Mouse (Mus musculus) C2C12 (cell line): ENCODE data around the gene Plekhg5. TPM values are rescaled to one million over a fixed set of nuclear protein-coding genes. Genes with fewer than 3 reads are reported as not detected.

Source experiments
- H3K27me3 ChIP-seq: one replicate; pipeline ENCODE4 v1.6.1; 2011; ENCODE audit not compliant: control insufficient read depth, insufficient read depth, insufficient read length
- H3K36me3 ChIP-seq: one replicate; pipeline ENCODE4 v1.6.1; 2011; ENCODE audit not compliant: control insufficient read depth, insufficient read depth
- H3K4me3 ChIP-seq: one replicate; pipeline ENCODE4 v1.5.1; 2011; ENCODE audit warnings: mild to moderate bottlenecking, control low read depth; ENCODE audit not compliant: poor library complexity, insufficient read depth, severe bottlenecking
- H3K79me2 ChIP-seq: one replicate; pipeline ENCODE4 v1.6.1; 2011; ENCODE audit not compliant: control insufficient read depth, insufficient read depth
- H3K79me3 ChIP-seq: one replicate; pipeline ENCODE4 v1.6.1; 2011; ENCODE audit warnings: low read depth, control low read depth
- H3ac ChIP-seq: one replicate; pipeline ENCODE3; 2011; ENCODE audit warnings: low read depth; ENCODE audit not compliant: control insufficient read depth, insufficient read length
- CEBPB ChIP-seq: IDR thresholded peaks from one replicate; pipeline ENCODE4 v1.6.1; 2011; ENCODE audit warnings: low read depth, mild to moderate bottlenecking, control low read depth, moderate library complexity
- CTCF ChIP-seq: IDR thresholded peaks from one replicate; pipeline ENCODE4 v1.5.1; 2011; ENCODE audit not compliant: control insufficient read depth, insufficient read depth, insufficient read length
- FOSL1 ChIP-seq: IDR thresholded peaks from one replicate; pipeline ENCODE4 v1.8.0; 2011; ENCODE audit warnings: mild to moderate bottlenecking, low read length; ENCODE audit not compliant: poor library complexity, insufficient read depth, severe bottlenecking
- MAX ChIP-seq: IDR thresholded peaks from one replicate; pipeline ENCODE4 v1.6.1; 2011; ENCODE audit warnings: mild to moderate bottlenecking, control low read depth
- MYOD1 ChIP-seq: IDR thresholded peaks from one replicate; pipeline ENCODE4 v1.6.1; 2011; ENCODE audit warnings: low read depth; ENCODE audit not compliant: control insufficient read depth, insufficient read length
- MYOG ChIP-seq: IDR thresholded peaks from one replicate; pipeline ENCODE4 v1.6.1; 2011; ENCODE audit not compliant: control insufficient read depth, insufficient read length; ENCODE audit errors: extremely low read depth
- USF1 ChIP-seq: IDR thresholded peaks from one replicate; pipeline ENCODE4 v1.6.1; 2011; ENCODE audit warnings: low read depth, mild to moderate bottlenecking, control low read depth, moderate library complexity
- polyA plus RNA-seq: library from polyadenylated mRNA; unstranded; fragments of >200 nt; fragmentation: generic; extraction: Trizol; gene quantifications from one replicate; pipeline ENCODE4 v1.2.1, GENCODE M21; 2012; ENCODE audit warnings: missing spikeins

The Plekhg5 gene
- polyA plus RNA-seq, 1 experiment, result 17.5 TPM

DNA sequence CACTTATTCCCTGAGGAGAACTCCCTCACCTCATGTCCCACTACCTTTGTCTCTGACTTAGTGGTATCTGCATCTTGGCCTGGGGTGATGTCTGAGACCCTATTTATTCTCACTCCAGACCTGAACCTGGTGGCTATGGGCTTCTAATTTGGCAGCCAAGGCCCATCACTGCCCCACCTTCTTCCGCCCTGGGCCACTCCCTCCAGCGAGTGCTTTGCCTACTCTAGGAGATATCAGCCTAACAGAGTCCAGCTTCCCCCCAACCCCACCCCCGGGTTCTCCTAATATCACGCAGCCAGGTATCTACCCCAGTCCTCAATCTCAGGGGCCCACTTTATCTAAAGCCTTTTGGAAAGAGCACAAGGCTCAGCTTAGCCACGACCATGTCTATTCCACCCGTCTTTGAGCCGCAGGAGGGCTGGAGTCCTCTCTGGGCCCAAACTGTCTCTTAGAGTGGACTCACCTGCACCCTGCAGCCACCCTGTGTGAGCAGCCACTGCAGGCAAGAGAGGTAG is 79.2 kb downstream of the Plekhg5 start:
- H3K36me3 ChIP-seq, result no peaks in the 10 kb centered on the region
- H3K27me3 ChIP-seq, result peaks cover 49% of the 10 kb centered on the region
- no peaks in the 10 kb centered on the region for H3K79me3 ChIP-seq
- no peak overlapping the region for H3ac ChIP-seq
- H3K79me2 ChIP-seq, result no peaks in the 10 kb centered on the region
- TF ChIP-seq MYOD1, result no peak
- TF ChIP-seq MYOG, result no peak
- no peak for TF ChIP-seq USF1
- TF ChIP-seq MAX, result no peak
- TF ChIP-seq CTCF, result no peak
- no peak for TF ChIP-seq CEBPB
- H3K4me3 ChIP-seq, result no peak overlapping the region

DNA sequence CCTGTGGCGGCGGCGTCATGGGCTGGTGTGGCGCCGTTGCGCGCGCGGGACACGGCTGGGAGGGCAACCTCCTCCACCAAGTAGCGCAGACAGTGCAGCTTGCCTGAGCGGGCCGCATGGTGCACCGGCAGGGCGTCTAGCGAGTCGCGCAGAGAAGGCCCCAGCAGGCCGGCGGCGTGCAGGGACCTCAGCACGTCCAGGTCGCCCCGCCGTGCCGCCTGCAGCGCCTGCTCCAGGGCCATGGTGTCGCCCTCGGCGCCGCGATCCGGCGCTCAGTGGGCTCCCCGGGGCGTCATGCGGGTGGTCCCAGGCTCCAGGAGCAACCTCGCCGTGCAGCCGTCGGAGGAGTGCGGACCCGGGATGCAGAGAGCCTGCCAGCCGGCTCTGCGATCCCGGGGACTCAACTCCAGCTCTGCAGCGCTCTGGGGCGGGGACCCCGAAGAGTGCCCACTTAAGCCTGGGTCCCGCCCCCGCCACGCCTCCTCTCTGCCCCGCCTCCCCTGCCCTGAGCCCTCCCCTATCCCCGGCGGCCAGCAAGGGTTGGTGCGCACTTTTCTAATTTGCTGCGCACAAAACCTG is 79.8 kb downstream of the Plekhg5 start, which contains the start of gene Espn:
TSS of gene Espn (minus strand) at position 406 of the 579 bp plus-strand sequence.
- no peak within 1 kb of the TSS for H3ac ChIP-seq
- H3K79me2 ChIP-seq, result no peaks in the 10 kb centered on the region
- H3K4me3 ChIP-seq, result no peak within 1 kb of the TSS
- no peak for TF ChIP-seq CEBPB
- no peak for TF ChIP-seq CTCF
- no peak for TF ChIP-seq FOSL1
- no peak for TF ChIP-seq MYOD1
- TF ChIP-seq MAX, result no peak
- no peak for TF ChIP-seq USF1
- no peak for TF ChIP-seq MYOG
- H3K79me3 ChIP-seq, result no peaks in the 10 kb centered on the region
- peaks cover 51% of the 10 kb centered on the region for H3K27me3 ChIP-seq
- H3K36me3 ChIP-seq, result no peaks in the 10 kb centered on the region

DNA sequence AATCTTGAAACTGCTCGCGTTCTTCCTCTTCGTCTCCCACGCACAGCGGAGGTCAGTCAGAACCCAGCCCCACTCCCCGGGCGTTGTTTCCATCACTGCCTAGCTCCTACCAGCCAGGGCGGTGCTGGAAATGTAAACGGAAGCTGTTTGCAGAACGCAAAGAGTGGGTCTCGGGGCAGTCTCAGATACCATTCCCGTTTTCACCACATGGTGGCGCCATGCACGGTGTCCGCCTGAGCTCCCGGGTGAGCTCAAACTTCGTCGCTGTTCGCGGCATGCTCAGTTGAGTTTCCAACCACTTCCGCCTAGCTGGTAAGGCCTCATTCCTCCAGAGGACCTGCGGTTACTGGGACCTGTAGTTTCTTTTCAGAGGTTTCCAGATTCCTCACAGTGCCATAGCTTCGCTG is 81.5 kb downstream of the Plekhg5 start:
- H3K27me3 ChIP-seq, result peaks cover 53% of the 10 kb centered on the region
- no peak overlapping the region for H3ac ChIP-seq
- no peaks in the 10 kb centered on the region for H3K79me3 ChIP-seq
- no peaks in the 10 kb centered on the region for H3K36me3 ChIP-seq
- no peaks in the 10 kb centered on the region for H3K79me2 ChIP-seq
- TF ChIP-seq CTCF (peak; percentile 76), MAX (peak; percentile 28), FOSL1 (no peak)
- no peak overlapping the region for H3K4me3 ChIP-seq

DNA sequence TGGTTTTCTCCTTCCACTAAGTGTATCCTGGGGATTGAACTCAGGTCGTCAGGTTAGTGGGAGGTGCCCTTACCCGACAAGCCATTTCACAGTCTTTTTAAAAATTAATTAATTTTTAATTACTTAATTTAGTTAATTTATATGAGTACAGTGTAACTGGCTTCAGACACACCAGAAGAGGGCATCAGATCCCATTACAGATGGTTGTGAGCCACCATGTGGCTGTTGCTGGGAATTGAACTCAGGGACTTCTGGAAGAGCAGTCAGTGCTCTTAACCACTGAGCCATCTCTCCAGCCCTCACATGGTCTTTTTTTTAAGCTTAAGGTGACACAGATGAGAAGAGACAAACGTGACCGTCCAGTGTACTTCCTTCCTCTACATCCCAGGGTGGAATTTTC is 82.7 kb downstream of the Plekhg5 start:
- H3ac ChIP-seq, result no peak overlapping the region
- no peaks in the 10 kb centered on the region for H3K79me2 ChIP-seq
- H3K79me3 ChIP-seq, result no peaks in the 10 kb centered on the region
- no peak overlapping the region for H3K4me3 ChIP-seq
- TF ChIP-seq USF1, result no peak
- no peak for TF ChIP-seq FOSL1
- TF ChIP-seq CEBPB, result no peak
- no peaks in the 10 kb centered on the region for H3K36me3 ChIP-seq
- H3K27me3 ChIP-seq, result peaks cover 53% of the 10 kb centered on the region

DNA sequence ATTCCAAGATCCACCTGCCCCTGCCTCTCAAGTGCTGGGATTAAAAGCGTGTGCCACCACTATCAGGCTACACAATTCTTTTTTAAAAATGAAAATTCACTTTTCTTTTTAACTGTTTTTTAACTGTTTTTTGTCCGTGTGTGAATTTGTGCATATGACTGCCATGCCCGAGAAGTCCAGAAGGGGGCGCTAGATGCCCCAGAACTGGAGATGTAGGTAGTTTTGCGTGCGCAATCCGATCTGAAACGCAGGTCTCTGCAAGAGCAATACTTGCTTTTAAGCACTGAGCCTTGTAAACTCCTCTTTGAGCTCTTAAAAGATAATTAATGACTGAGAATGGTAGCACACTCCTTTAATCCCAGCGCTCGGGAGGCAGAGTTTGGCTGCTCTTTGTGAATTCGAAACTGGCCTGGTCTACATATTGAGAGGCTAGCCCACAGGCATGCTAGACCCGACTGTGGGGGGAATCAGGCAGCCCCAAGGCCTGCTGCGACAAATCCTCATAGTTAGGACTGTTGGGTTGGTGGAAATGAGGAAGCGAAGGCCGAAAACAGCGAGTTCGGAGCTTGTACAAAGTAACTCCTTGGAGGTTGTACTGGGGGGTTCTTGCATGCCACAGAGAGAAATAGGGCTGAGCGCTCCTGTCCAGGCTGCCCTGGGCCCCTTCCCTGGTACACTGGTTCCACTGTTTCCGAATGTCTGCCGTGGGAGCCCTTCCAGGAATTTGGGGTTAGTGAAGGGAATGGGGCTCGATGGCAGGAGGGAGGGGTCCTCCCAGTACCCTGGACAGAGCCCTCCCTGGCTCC is 85.7 kb downstream of the Plekhg5 start:
- Histone ChIP-seq H3K27me3 (peaks cover 49% of the 10 kb centered on the region), H3K4me3 (no peak overlapping the region), H3K79me3 (no peaks in the 10 kb centered on the region), H3K36me3 (no peaks in the 10 kb centered on the region), H3K79me2 (no peaks in the 10 kb centered on the region), H3ac (no peak overlapping the region)
- no peak for TF ChIP-seq MAX
- no peak for TF ChIP-seq CTCF
- no peak for TF ChIP-seq MYOG
- no peak for TF ChIP-seq USF1
- no peak for TF ChIP-seq FOSL1
- TF ChIP-seq MYOD1, result no peak
- TF ChIP-seq CEBPB, result no peak
